In the genomic region with DNA sequence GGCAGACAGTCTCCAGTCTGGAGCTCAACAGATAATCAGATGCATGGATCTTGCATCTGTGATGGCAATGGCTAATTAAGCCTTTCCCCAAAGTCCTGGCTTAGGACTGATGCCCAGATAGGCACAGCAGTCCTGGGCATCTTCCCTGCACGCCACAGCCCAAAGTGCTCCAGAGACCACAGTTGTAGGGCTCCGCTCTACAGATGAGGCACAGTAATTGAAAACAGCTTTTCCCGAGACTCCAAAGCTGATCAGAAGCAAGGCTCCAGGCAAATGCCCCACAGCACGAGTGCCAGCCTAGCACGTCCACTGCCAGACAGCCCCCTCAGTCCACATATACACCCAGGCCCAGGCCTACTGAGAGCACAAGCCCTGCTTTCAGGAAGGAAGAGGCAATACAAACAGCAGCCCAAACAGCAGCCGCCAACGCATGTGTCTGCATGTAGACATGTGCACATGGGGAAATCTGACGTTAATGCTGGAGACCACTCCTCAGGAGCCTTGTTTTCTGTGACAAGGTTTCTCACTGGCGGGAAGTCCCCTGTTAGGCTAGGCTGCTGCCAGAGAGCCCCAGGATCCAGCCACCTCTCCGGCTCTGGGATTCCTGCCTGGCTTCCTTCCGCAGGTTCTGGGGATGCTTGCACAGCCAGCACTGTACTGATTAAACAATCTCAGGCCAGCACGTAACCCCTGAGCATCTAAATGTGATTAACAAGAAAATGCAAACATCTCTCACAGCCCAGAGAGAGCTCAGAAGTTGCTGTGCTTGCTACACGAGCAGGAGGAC, we compare ENCODE assay signal across 10 mouse cellular contexts. TPM values are rescaled to one million over a fixed set of nuclear protein-coding genes. Genes with fewer than 3 reads are reported as not detected.
DNase-seq lines count a peak whose midpoint lies in the region; ATAC-seq lines count a peak whose summit lies in the region.
"Had no signal": no experiment of that assay in that cellular context is flagged by ENCODE, and none has a peak within 500 bp of the region (broad histone marks: within the 10 kb centered on the region; RNA-seq: fewer than 3 reads in every experiment).

No protein-coding gene starts in this region.

- H3K27me3 ChIP-seq in intestine, embryonic 15.5 days (replicated peaks) = no peaks in the 10 kb centered on the region
- no peaks in the 10 kb centered on the region for H3K27me3 ChIP-seq in intestine, embryonic 16.5 days (replicated peaks; ENCODE audit: control insufficient read depth, insufficient read depth, low read length)
- H3K27me3 ChIP-seq in hindbrain, embryonic 16.5 days (replicated peaks; ENCODE audit: control insufficient read depth, insufficient read depth, low read length) = no peaks in the 10 kb centered on the region
- H3K27me3 ChIP-seq: Patski had no signal

- H3K9ac ChIP-seq in intestine, embryonic 15.5 days = no peak overlapping the region
- no peak overlapping the region for H3K9ac ChIP-seq in intestine, embryonic 16.5 days (ENCODE audit: low read depth, low read length)
- H3K9ac ChIP-seq in hindbrain, embryonic 16.5 days (ENCODE audit: low read depth, low read length) = no peak overlapping the region

- no peaks in the 10 kb centered on the region for H3K36me3 ChIP-seq in intestine, embryonic 15.5 days
- no peaks in the 10 kb centered on the region for H3K36me3 ChIP-seq in intestine, embryonic 16.5 days (ENCODE audit: control insufficient read depth, insufficient read depth, low read length)
- H3K36me3 ChIP-seq in hindbrain, embryonic 16.5 days (ENCODE audit: control insufficient read depth, insufficient read depth, low read length) = no peaks in the 10 kb centered on the region

- H3K27ac ChIP-seq in intestine, embryonic 15.5 days = 0 out of 2 replicates have a peak overlapping the region, but pooled peaks have one; percentile 27
- H3K27ac ChIP-seq in intestine, embryonic 16.5 days (ENCODE audit: low read length) = no peak overlapping the region
- H3K27ac ChIP-seq in hindbrain, embryonic 16.5 days (ENCODE audit: low read depth, low read length) = peak overlapping the region; percentile 52; the same call in 1 of the 2 replicates

- no peak overlapping the region for H3K4me2 ChIP-seq in intestine, embryonic 15.5 days (replicated peaks)
- no peak overlapping the region for H3K4me2 ChIP-seq in intestine, embryonic 16.5 days (ENCODE audit: low read depth, low read length)
- no peak overlapping the region for H3K4me2 ChIP-seq in hindbrain, embryonic 16.5 days (ENCODE audit: low read length)

- peaks cover 19% of the 10 kb centered on the region for H3K4me1 ChIP-seq in intestine, embryonic 15.5 days (replicated peaks)
- peaks cover 17% of the 10 kb centered on the region for H3K4me1 ChIP-seq in intestine, embryonic 16.5 days (ENCODE audit: control insufficient read depth, insufficient read depth, low read length)
- H3K4me1 ChIP-seq in hindbrain, embryonic 16.5 days (ENCODE audit: control insufficient read depth, insufficient read depth, low read depth, low read length) = peaks cover 19% of the 10 kb centered on the region

- DNase-seq in urinary bladder, adult 2 months (ENCODE audit: low spot score) = peak; percentile 16
- DNase-seq in urinary bladder, postnatal 10 days (ENCODE audit: low spot score) = no peak
- no peak for DNase-seq in Muller cell, postnatal 12 days (ENCODE audit: inconsistent ontology term)
- DNase-seq in layer of hippocampus, adult 9-10 months (ENCODE audit: low spot score) = no peak
- DNase-seq: right cerebral cortex, postnatal 14 days had no signal

- ATAC-seq in intestine, embryonic 15.5 days = no peak
- no peak for ATAC-seq in intestine, embryonic 16.5 days
- no peak for ATAC-seq in hindbrain, embryonic 16.5 days
- ATAC-seq: Patski had no signal

- H3K9me3 ChIP-seq in intestine, embryonic 15.5 days = no peaks in the 10 kb centered on the region
- H3K9me3 ChIP-seq in intestine, embryonic 16.5 days (ENCODE audit: control insufficient read depth, low read length) = no peaks in the 10 kb centered on the region
- no peaks in the 10 kb centered on the region for H3K9me3 ChIP-seq in hindbrain, embryonic 16.5 days (ENCODE audit: control insufficient read depth, low read length)
- H3K9me3 ChIP-seq: megakaryocyte, embryonic 14.5 days had no signal

- WGBS in intestine, embryonic 15.5 days = 74% methylated on average over 13 of the region's 13 CpGs
- 76% methylated on average over 13 of the region's 13 CpGs for WGBS in intestine, embryonic 16.5 days
- 63% methylated on average over 13 of the region's 13 CpGs for WGBS in hindbrain, embryonic 16.5 days

- no peak overlapping the region for H3K4me3 ChIP-seq in intestine, embryonic 15.5 days (replicated peaks)
- H3K4me3 ChIP-seq in intestine, embryonic 16.5 days (ENCODE audit: low read length) = no peak overlapping the region
- no peak overlapping the region for H3K4me3 ChIP-seq in hindbrain, embryonic 16.5 days (ENCODE audit: low read length)

RNA-seq across cellular contexts. Expression of a gene that starts 47.6 kb away (rescaled TPM):
- 18.1 and 20.6 TPM in 2 replicates for polyA plus RNA-seq in intestine, embryonic 15.5 days (2015; fragmentation: Nextera tagmentation; extraction: Ambion mirVana)
- polyA plus RNA-seq in intestine, embryonic 16.5 days (2015; fragmentation: Nextera tagmentation; extraction: Ambion mirVana) = 17.1 and 17.2 TPM in 2 replicates
- 36.1 and 37.0 TPM in 2 replicates for polyA plus RNA-seq in urinary bladder, adult 2 months (2012; rRNA removed)
- polyA plus RNA-seq in hindbrain, embryonic 16.5 days (2015; fragmentation: Nextera tagmentation; extraction: Ambion mirVana) = 152 and 155 TPM in 2 replicates

RNA-seq across cellular contexts. Expression of a gene that starts 51.8 kb away (rescaled TPM):
- 34.9 and 36.5 TPM in 2 replicates for polyA plus RNA-seq in intestine, embryonic 15.5 days (2015; fragmentation: Nextera tagmentation; extraction: Ambion mirVana)
- 31.7 and 32.8 TPM in 2 replicates for polyA plus RNA-seq in intestine, embryonic 16.5 days (2015; fragmentation: Nextera tagmentation; extraction: Ambion mirVana)
- 29.0 and 34.9 TPM in 2 replicates for polyA plus RNA-seq in urinary bladder, adult 2 months (2012; rRNA removed)
- 76.5 and 86.9 TPM in 2 replicates for polyA plus RNA-seq in hindbrain, embryonic 16.5 days (2015; fragmentation: Nextera tagmentation; extraction: Ambion mirVana)
